Comparison of ENCODE assay signal across 11 mouse cellular contexts in the genomic region with DNA sequence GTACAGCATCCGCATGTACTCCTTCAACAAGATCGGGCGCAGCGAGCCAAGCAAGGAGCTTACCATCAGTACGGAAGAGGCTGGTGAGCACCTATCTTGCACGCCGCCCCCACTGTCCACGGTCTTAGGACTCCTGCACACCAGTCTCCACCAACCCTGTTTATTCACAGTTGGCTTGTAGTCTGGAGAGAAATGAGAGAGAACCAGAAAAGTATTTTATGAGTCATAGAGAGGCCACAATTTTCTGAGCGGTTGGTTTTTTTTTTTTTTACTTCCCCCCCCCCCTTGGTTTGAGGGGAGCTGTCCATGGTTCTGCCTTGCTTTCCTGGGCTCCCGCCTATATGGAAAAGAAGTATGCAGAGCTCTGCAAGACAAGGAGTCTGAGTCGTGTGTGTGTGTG.
DNase-seq lines count a peak whose midpoint lies in the region; ATAC-seq and TF ChIP-seq lines count a peak whose summit lies in the region.
"Had no signal": no experiment of that assay in that cellular context is flagged by ENCODE, and none has a peak within 500 bp of the region (broad histone marks: within the 10 kb centered on the region; RNA-seq: fewer than 3 reads in every experiment).

No protein-coding gene starts in this region.

- no peak overlapping the region for H3K27ac ChIP-seq in kidney, embryonic 14.5 days (ENCODE audit: low read depth, low read length)
- no peak overlapping the region for H3K27ac ChIP-seq in ES-E14 (ENCODE audit: insufficient read depth, low read depth, low read length, poor library complexity, severe bottlenecking)
- H3K27ac ChIP-seq in kidney, embryonic 16.5 days (ENCODE audit: low read length), result no peak overlapping the region
- H3K27ac ChIP-seq: forebrain, embryonic 13.5 days had no signal

- no peak overlapping the region for H3K4me3 ChIP-seq in kidney, embryonic 14.5 days (ENCODE audit: low read length)
- no peak overlapping the region for H3K4me3 ChIP-seq in ES-E14 (ENCODE audit: insufficient read depth in 1 of 2, low read depth in 1 of 2, low read length in 2 of 2, poor library complexity in 1 of 2, severe bottlenecking in 1 of 2)
- H3K4me3 ChIP-seq in kidney, embryonic 16.5 days (ENCODE audit: low read length), result no peak overlapping the region
- H3K4me3 ChIP-seq: forebrain, embryonic 13.5 days; heart, embryonic 12.5 days had no signal

- peak; percentile 47 for DNase-seq in kidney, postnatal 10 days
- DNase-seq in 416B (ENCODE audit: low read depth) (peak; percentile 44), ES-E14 (ENCODE audit: low read depth, low spot score) (no peak)
- DNase-seq in forelimb bud, embryonic 11.5 days (ENCODE audit: low read depth, low spot score), result peak; percentile 40
- no peak for DNase-seq in layer of hippocampus, adult 9-10 months (ENCODE audit: low spot score)
- DNase-seq: cerebellum, postnatal 10 days had no signal

- no peak for ATAC-seq in kidney, embryonic 14.5 days (ENCODE audit: low FRiP score, low TSS enrichment)
- no peak for ATAC-seq in kidney, embryonic 16.5 days (ENCODE audit: low FRiP score, low TSS enrichment)
- ATAC-seq: forebrain, embryonic 13.5 days; intestine, postnatal 0 days had no signal

- H3K27me3 ChIP-seq in kidney, embryonic 14.5 days (ENCODE audit: control insufficient read depth, insufficient read depth, low read length), result no peaks in the 10 kb centered on the region
- H3K27me3 ChIP-seq in kidney, embryonic 16.5 days (ENCODE audit: insufficient read depth, low read length), result no peaks in the 10 kb centered on the region
- H3K27me3 ChIP-seq: forebrain, embryonic 13.5 days had no signal

- no peaks in the 10 kb centered on the region for H3K9me3 ChIP-seq in kidney, embryonic 14.5 days (ENCODE audit: control insufficient read depth, low read length)
- no peaks in the 10 kb centered on the region for H3K9me3 ChIP-seq in ES-E14 (ENCODE audit: control insufficient read depth, insufficient read depth, low read depth, low read length)
- H3K9me3 ChIP-seq in kidney, embryonic 16.5 days (ENCODE audit: low read length), result no peaks in the 10 kb centered on the region
- H3K9me3 ChIP-seq: forebrain, embryonic 13.5 days; heart, embryonic 12.5 days had no signal

- no peaks in the 10 kb centered on the region for H3K4me1 ChIP-seq in kidney, embryonic 14.5 days (ENCODE audit: control insufficient read depth, insufficient read depth, low read length)
- no peaks in the 10 kb centered on the region for H3K4me1 ChIP-seq in ES-E14 (ENCODE audit: control insufficient read depth in 2 of 2, insufficient read depth in 2 of 2, low read length in 2 of 2, poor library complexity in 1 of 2)
- no peaks in the 10 kb centered on the region for H3K4me1 ChIP-seq in kidney, embryonic 16.5 days (ENCODE audit: insufficient read depth, low read length)
- H3K4me1 ChIP-seq: heart, embryonic 12.5 days had no signal

- no peak overlapping the region for H3K9ac ChIP-seq in kidney, embryonic 14.5 days (ENCODE audit: low read depth, low read length)
- H3K9ac ChIP-seq in ES-E14 (ENCODE audit: insufficient read depth, low read depth, low read length, poor library complexity, severe bottlenecking), result no peak overlapping the region
- H3K9ac ChIP-seq in kidney, embryonic 16.5 days (replicated peaks; ENCODE audit: low read length), result no peak overlapping the region
- H3K9ac ChIP-seq: forebrain, embryonic 13.5 days; heart, embryonic 12.5 days had no signal

- in situ Hi-C loops in ES-E14 (cut with MboI; ENCODE audit: low sequenced_read_pairs in 2 of 2, unreplicated experiment in 2 of 2), result no loop called here

- no peak overlapping the region for H3K4me2 ChIP-seq in kidney, embryonic 14.5 days (replicated peaks; ENCODE audit: low read depth, low read length)
- H3K4me2 ChIP-seq in kidney, embryonic 16.5 days (replicated peaks; ENCODE audit: low read depth, low read length), result no peak overlapping the region
- H3K4me2 ChIP-seq: forebrain, embryonic 13.5 days; heart, embryonic 12.5 days had no signal

- WGBS in kidney, embryonic 14.5 days, result 71% methylated on average over 11 of the region's 11 CpGs
- 67% methylated on average over 11 of the region's 11 CpGs for WGBS in kidney, embryonic 16.5 days

- no peaks in the 10 kb centered on the region for H3K36me3 ChIP-seq in kidney, embryonic 14.5 days (ENCODE audit: control insufficient read depth, insufficient read depth, low read length)
- H3K36me3 ChIP-seq in ES-E14 (ENCODE audit: control insufficient read depth, insufficient read depth, low read length, poor library complexity, severe bottlenecking), result no peaks in the 10 kb centered on the region
- no peaks in the 10 kb centered on the region for H3K36me3 ChIP-seq in kidney, embryonic 16.5 days (ENCODE audit: insufficient read depth, low read length)
- H3K36me3 ChIP-seq: heart, embryonic 12.5 days had no signal

TF ChIP-seq in ES-E14, 5 proteins besides CTCF, POLR2A, EP300 and RAD21:
- TF ChIP-seq ZNF384 (IDR thresholded peaks at IDR 0.05; ENCODE audit: low read depth, low read length) (peak; percentile 96), MAFK (IDR thresholded peaks at IDR 0.05; ENCODE audit: insufficient read depth, low read depth, low read length) (no peak)

Comparison
In these comparisons a context has a peak if more than half of its experiments do, and no peak if none do; other contexts are left out.
1. DNase-seq: peak in kidney, postnatal 10 days (single experiment), 416B (single experiment) and forelimb bud, embryonic 11.5 days (single experiment); none in ES-E14 (single experiment) and layer of hippocampus, adult 9-10 months (single experiment).